Mouse (Mus musculus) gastrocnemius, postnatal 10 days (tissue): ENCODE data around the gene Gbe1. TPM values are rescaled to one million over a fixed set of nuclear protein-coding genes. Genes with fewer than 3 reads are reported as not detected.

Source experiments
- DNase-seq: peaks from one replicate; pipeline ENCODE4 v3.0.0; 2021; ENCODE audit warnings: mixed read lengths
- total RNA-seq, 2 experiments: library from RNA; stranded (reverse); gene quantifications; 2 replicates each; pipeline ENCODE4 v1.2.3; 2021

Gbe1 gene
- total RNA-seq, 2 experiments from 2014 or later = 32.0 to 39.5 TPM

GRCm38 (mm10) chr16:70568341-70569265 lies 254.9 kb downstream of the Gbe1 start:
- no peak for DNase-seq

GRCm38 (mm10) chr16:70585964-70586363 lies 272.2 kb downstream of the Gbe1 start:
- DNase-seq = no peak

- no peak for DNase-seq
These were observed 288.6 kb downstream of the Gbe1 start for GRCm38 (mm10) chr16:70602326-70602725.

- no peak for DNase-seq
These were observed 294.6 kb downstream of the Gbe1 start for GRCm38 (mm10) chr16:70608358-70608757.

- DNase-seq = no peak
These were observed 303.9 kb downstream of the Gbe1 start for GRCm38 (mm10) chr16:70617691-70618090.

DNA sequence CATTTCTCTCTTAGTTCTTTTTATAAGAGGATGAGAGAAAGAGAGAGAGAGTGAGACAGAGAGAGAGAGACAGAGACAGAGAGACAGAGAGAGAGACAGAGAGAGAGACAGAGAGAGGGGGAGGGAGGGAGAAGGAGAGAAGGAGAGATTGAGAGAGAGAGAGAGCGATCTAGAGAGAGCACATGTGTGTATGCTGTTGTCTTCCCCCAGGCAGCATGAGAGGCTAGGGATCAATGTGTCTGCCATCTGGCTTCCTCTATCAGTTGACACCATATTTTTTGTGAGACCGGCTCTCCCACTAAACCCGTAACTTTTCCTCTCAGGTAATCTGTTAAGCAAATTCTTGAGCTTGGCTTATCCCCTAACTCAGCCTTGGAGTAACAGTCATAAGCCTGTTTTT lies 304.4 kb downstream of the Gbe1 start:
- no peak for DNase-seq
